Mouse (Mus musculus) layer of hippocampus, adult 9-10 months (tissue): Measurements from ENCODE around the gene Iqcj.
"Not testable (repeated sequence)": the region's sequence is repeated elsewhere in the genome, so short reads cannot be mapped to it uniquely, and the experiment has no call there.

ENCODE experiments used
- DNase-seq: peaks from one replicate; pipeline ENCODE4 v3.0.0; 2022; ENCODE audit warnings: low spot score

Gene Iqcj

DNA sequence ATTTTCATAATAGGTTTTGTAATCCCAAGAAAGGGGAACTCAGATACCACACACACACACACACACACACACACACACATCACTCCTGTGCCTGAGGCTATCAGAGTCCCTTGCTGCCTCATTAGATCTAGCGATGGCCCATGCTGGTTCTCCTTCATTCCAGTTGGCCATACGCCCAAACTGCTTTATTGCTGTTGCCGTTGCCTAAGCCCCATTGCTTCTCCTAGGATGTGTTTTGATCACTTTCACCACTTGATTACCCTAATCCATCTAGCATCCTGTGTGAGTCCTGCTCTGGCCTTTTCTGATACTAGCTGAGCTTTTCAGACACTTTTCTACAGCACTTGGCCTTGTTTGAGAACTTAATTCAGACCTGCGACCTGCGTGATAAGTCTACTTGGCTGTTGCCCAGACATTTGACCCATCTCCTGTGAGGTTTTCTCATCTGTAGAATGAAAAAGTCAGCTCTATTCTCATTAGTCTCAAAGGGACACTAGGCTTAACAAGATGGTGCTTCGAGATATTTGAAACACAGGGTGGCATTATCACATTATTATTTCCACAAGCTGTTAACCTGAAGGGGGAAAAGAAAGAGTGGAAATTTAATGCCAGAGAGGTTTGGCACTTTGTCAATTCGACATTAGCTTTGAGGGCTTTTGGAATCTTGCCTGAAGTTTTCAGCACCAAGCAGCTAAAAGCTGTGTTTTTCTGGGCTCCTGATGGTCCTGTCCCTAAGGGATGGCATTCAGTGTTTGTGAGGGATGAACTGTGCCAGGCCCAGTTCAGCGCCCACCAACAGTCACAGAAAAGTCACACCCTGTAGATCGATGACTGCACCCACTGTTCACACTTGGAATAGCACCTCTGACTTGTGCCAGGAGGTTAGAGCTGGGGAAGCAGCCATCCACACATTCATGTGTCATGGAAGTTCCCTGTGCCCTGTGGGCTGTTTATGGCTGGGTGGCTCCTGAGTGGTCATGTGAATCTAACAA, 179.7 kb downstream of the Iqcj start:
- DNase-seq, result no peak

DNA sequence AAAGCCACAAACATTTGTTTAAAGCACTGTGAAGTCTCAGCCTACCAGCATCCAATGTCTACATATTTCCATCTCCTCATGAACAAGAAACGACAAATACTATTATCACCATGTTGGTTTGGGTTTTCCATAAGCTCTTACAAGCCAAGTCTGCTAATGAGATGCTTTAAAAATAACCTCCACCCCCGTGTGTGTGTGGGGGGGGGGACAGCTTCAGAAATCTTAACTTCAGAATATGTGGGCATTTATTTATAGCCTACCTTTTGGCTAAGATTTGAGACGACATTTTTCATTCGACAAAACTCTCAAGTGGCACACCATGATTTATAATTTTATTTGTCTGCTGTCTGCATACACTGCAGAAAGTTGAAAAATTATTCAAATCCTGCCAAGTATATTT, 185.4 kb downstream of the Iqcj start:
- no peak for DNase-seq

DNA sequence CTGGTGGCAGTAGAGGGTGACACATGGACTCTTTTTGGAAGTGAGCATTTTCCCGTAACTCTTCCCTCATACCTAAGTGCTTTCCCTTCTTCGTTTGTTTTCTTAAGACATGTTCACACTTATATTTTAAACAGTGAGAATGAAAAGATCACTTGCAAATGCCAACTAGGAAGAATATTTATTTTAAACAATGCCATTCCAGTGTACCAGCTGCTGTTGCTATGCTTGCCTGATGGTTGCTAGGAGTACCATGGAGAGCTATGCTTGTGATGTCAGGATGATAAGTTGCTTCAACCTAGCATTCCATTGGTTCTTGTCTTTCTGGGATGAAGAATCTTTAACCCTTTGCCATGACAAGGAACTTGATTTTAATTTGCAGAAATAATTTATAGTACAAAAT, 193.0 kb downstream of the Iqcj start:
- no peak for DNase-seq

DNA sequence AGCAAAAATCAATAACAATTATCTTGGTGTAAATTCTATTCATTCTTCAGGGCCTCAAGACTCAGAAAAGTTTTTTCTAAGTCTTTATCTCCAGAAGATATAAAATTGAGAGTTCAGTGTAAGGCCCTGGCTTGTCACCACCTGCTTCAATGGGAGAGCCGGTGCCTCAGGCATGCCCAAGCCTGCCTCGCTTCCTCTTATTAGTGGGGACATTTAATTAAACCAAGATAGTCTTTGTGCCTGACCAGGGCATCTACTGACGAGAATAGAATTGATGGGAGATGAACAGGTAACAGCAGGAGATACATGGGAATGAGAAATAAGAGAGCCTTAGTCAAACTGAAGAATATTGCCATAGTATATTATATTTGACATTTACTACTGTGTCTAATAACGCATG, 200.1 kb downstream of the Iqcj start:
- no peak for DNase-seq

DNA sequence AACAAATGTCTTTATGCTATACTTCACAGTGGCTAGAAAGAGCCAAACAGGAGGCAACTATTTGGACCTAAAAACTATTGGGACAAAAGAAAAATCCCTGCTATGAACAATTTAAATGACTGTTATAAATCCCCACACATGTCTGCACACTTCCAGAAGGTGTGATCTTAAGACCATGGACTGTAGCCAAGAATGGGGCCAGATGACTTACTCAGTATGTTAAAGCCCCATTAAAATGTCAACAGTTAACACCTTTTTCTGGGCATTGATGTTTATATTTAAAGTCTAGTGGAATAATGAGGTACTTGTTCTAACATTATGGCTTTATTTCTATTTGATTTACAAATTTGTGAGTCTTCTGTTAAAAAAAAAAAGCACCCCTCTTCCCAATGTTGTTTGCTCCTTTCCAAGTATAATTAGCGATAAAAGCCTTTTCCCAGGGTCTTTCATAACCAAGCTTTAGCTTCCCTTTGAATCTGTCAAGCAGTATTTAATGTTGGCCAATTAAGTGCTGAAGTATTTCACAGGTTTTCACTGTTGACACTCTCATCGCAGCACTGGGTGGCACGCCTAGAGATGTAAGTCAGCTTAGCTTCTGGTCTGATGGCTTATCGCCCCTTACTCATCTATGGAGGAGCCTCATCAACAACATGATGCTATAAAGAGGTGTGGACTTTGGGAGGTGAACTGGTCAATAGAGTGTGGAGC, 204.9 kb downstream of the Iqcj start:
- DNase-seq, result no peak

DNA sequence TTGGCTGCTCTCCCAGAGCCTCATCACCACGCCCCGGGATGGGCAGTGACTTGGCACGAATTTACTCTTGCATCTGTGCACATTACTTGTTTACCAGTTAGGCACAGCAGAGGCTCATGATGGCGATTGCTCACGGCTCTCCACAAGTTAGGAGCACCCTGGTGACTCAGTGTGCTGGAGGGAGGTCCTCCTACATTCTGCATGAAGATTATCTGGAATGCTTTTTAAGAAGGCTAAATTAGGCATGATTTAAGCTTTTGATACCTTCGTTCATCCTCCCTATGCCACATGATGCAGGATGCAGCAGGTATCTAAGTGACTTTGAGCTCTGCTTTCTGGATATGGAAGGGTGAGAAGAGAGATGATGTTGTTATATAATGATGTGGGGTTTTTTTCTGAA, 207.5 kb downstream of the Iqcj start:
- DNase-seq, result not testable (repeated sequence)

DNA sequence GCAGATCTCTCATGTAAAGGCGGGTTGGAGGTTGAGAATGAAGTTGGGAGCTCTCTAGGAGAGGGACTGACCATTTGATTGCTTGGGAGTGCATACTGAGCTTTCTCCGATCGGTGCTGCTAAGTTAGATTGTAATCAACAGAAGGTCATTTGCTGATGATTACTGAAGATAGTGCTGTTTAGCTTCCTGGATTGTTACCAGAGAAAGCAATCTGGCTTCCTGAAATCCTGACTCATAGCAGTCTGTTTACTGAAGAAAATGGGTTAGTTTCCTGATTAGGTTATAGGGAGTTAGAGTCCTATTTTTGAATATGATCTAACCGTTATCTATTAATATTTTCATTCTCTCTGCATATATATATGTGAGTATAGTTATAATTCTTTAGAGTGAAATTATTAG, 209.3 kb downstream of the Iqcj start:
- peak; percentile 44 for DNase-seq

DNA sequence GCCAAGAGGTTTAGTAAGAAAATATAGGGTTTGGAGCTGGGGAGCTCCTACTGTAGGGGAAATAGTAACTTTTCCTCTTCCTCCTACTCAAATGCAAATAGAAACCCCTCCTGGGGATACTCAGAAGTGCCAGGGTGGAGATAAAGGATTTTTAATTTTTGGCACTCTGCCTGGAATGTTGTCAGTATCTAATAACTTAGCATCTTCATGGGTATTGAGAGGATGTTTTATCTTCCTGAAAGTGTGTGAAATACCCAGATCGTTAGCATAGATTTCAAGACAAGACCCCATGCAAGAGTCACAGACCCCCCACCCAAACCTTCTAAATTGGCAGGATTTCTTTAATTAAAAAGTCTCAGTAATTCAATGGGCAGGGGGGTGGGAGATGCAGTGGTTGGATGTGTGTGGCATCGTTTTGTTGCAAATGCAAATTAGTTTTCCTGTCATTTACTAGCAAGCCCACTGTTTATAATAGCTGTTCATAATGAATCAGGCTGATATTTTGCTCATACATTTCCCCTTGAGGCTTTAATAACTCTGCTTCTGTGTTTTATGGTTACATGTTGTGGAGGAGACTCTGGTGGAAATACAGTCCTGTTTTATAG, 213.2 kb downstream of the Iqcj start:
- no peak for DNase-seq
